Mouse (Mus musculus): ENCODE data around the gene Nin. TPM values are rescaled to one million over a fixed set of nuclear protein-coding genes. Genes with fewer than 3 reads are reported as not detected.

Gene Nin
- total RNA-seq, 2 experiments from 2014 or later: 53.7 to 69.3 TPM

GRCm38 (mm10) chr12:70126626-70127025, 13.1 kb upstream of the Nin start:
- no peak for DNase-seq (ENCODE audit: extremely low spot score in 1 of 2, low spot score in 1 of 2)

- DNase-seq (ENCODE audit: extremely low spot score in 1 of 2, low spot score in 1 of 2): no peak
Measured at GRCm38 (mm10) chr12:70119552-70119951, 6.0 kb upstream of the Nin start.

GRCm38 (mm10) chr12:70118721-70119345, 5.3 kb upstream of the Nin start:
- peak in 1 of 2 experiments; percentile 29 for DNase-seq (ENCODE audit: extremely low spot score in 1 of 2, low spot score in 1 of 2)

GRCm38 (mm10) chr12:70117146-70117545, 3.6 kb upstream of the Nin start:
- DNase-seq (ENCODE audit: extremely low spot score in 1 of 2, low spot score in 1 of 2): no peak

- DNase-seq (ENCODE audit: extremely low spot score in 1 of 2, low spot score in 1 of 2): no peak
Measured at GRCm38 (mm10) chr12:70112090-70112383, 1.5 kb downstream of the Nin start.

GRCm38 (mm10) chr12:70111367-70112089, 2.0 kb downstream of the Nin start:
- DNase-seq (ENCODE audit: extremely low spot score in 1 of 2, low spot score in 1 of 2): peak; percentile 55 to 63

GRCm38 (mm10) chr12:70111117-70111366, 2.5 kb downstream of the Nin start:
- DNase-seq (ENCODE audit: extremely low spot score in 1 of 2, low spot score in 1 of 2): peak in 1 of 2 experiments; percentile 33

- DNase-seq (ENCODE audit: extremely low spot score in 1 of 2, low spot score in 1 of 2): no peak
Measured at GRCm38 (mm10) chr12:70110375-70111116, 3.0 kb downstream of the Nin start.

GRCm38 (mm10) chr12:70109921-70110320, 3.6 kb downstream of the Nin start:
- peak in 1 of 2 experiments; percentile 27 for DNase-seq (ENCODE audit: extremely low spot score in 1 of 2, low spot score in 1 of 2)

GRCm38 (mm10) chr12:70108104-70108503, 5.4 kb downstream of the Nin start:
- DNase-seq (ENCODE audit: extremely low spot score in 1 of 2, low spot score in 1 of 2): no peak

GRCm38 (mm10) chr12:70106508-70106907, 7.0 kb downstream of the Nin start:
- DNase-seq (ENCODE audit: extremely low spot score in 1 of 2, low spot score in 1 of 2): no peak

- DNase-seq (ENCODE audit: extremely low spot score in 1 of 2, low spot score in 1 of 2): no peak
Measured at GRCm38 (mm10) chr12:70105885-70106284, 7.6 kb downstream of the Nin start.

GRCm38 (mm10) chr12:70104776-70105420, 8.6 kb downstream of the Nin start:
- DNase-seq (ENCODE audit: extremely low spot score in 1 of 2, low spot score in 1 of 2): no peak

- DNase-seq (ENCODE audit: extremely low spot score in 1 of 2, low spot score in 1 of 2): no peak
Measured at GRCm38 (mm10) chr12:70104199-70104598, 9.3 kb downstream of the Nin start.

GRCm38 (mm10) chr12:70103257-70103656, 10.3 kb downstream of the Nin start:
- no peak for DNase-seq (ENCODE audit: extremely low spot score in 1 of 2, low spot score in 1 of 2)

- DNase-seq (ENCODE audit: extremely low spot score in 1 of 2, low spot score in 1 of 2): no peak
Measured at GRCm38 (mm10) chr12:70102426-70102825, 11.1 kb downstream of the Nin start.

- DNase-seq (ENCODE audit: extremely low spot score in 1 of 2, low spot score in 1 of 2): no peak
Measured at GRCm38 (mm10) chr12:70101823-70102222, 11.7 kb downstream of the Nin start.

- no peak for DNase-seq (ENCODE audit: extremely low spot score in 1 of 2, low spot score in 1 of 2)
Measured at GRCm38 (mm10) chr12:70097901-70098300, 15.6 kb downstream of the Nin start.

GRCm38 (mm10) chr12:70097316-70097715, 16.2 kb downstream of the Nin start:
- no peak for DNase-seq (ENCODE audit: extremely low spot score in 1 of 2, low spot score in 1 of 2)

- DNase-seq (ENCODE audit: extremely low spot score in 1 of 2, low spot score in 1 of 2): no peak
Measured at GRCm38 (mm10) chr12:70093266-70093893, 20.1 kb downstream of the Nin start.

GRCm38 (mm10) chr12:70088297-70088696, 25.2 kb downstream of the Nin start:
- DNase-seq (ENCODE audit: extremely low spot score in 1 of 2, low spot score in 1 of 2): no peak
